Mouse (Mus musculus) left cerebral cortex, adult 2 months (tissue): ENCODE data around the gene Mapkapk3. TPM values are rescaled to one million over a fixed set of nuclear protein-coding genes. Genes with fewer than 3 reads are reported as not detected.

Source experiments
- DNase-seq, 2 experiments: peaks; one replicate each; pipeline ENCODE4 v3.0.0; 2021 to 2022; ENCODE audit warnings: low spot score in 2 of 2, mixed read lengths in 1 of 2; ENCODE audit errors: extremely low spot score in 1 of 2
- H3K27ac ChIP-seq: fragments of 200-600 bp; 2 replicates; pipeline ENCODE4 v1.8.1; 2022
- H3K4me3 ChIP-seq: fragments of 200-600 bp; 2 replicates; pipeline ENCODE4 v1.8.1; 2022
- CTCF ChIP-seq: fragments of 200-600 bp; IDR thresholded peaks from 2 replicates; pipeline ENCODE4 v1.8.1; 2022; ENCODE audit warnings: antibody characterized with exemption, mild to moderate bottlenecking, moderate library complexity
- intact Hi-C: fragments of 180-260 bp; cut with DNase I; formaldehyde crosslinking; loops from one replicate; pipeline ENCODE4 v1.15.1; 2025
- total RNA-seq, 2 experiments: library from RNA; stranded (reverse); gene quantifications; 2 replicates each; pipeline ENCODE4 v1.2.3; 2021

Mapkapk3 gene
- total RNA-seq, 2 experiments from 2014 or later, result 3.4 to 3.5 TPM

- TF ChIP-seq CTCF, result no peak
- H3K27ac ChIP-seq, result no peak overlapping the region
- DNase-seq, result no peak
- intact Hi-C loops, result no loop called here
- no peak overlapping the region for H3K4me3 ChIP-seq
Observed at GRCm38 (mm10) chr9:107305601-107306542, 16.2 kb upstream of the Mapkapk3 start.

- no peak for DNase-seq
- intact Hi-C loops, result no loop called here
- no peak overlapping the region for H3K27ac ChIP-seq
- no peak overlapping the region for H3K4me3 ChIP-seq
- no peak for TF ChIP-seq CTCF
Observed at GRCm38 (mm10) chr9:107305012-107305411, 15.3 kb upstream of the Mapkapk3 start.

GRCm38 (mm10) chr9:107304383-107304782, 14.7 kb upstream of the Mapkapk3 start:
- intact Hi-C loops, result no loop called here
- Histone ChIP-seq H3K4me3 (no peak overlapping the region), H3K27ac (no peak overlapping the region)
- no peak for TF ChIP-seq CTCF
- DNase-seq, result no peak

GRCm38 (mm10) chr9:107303900-107304299, 14.2 kb upstream of the Mapkapk3 start:
- intact Hi-C loops, result no loop called here
- no peak for DNase-seq
- no peak for TF ChIP-seq CTCF
- Histone ChIP-seq H3K27ac (no peak overlapping the region), H3K4me3 (no peak overlapping the region)

- intact Hi-C loops, result no loop called here
- no peak overlapping the region for H3K4me3 ChIP-seq
- no peak overlapping the region for H3K27ac ChIP-seq
- no peak for TF ChIP-seq CTCF
- no peak for DNase-seq
Observed at GRCm38 (mm10) chr9:107303121-107303820, 13.6 kb upstream of the Mapkapk3 start.

- Histone ChIP-seq H3K4me3 (no peak overlapping the region), H3K27ac (no peak overlapping the region)
- no peak for DNase-seq
- intact Hi-C loops, result no loop called here
- TF ChIP-seq CTCF, result no peak
Observed at GRCm38 (mm10) chr9:107302592-107302991, 12.9 kb upstream of the Mapkapk3 start.

- Histone ChIP-seq H3K27ac (no peak overlapping the region), H3K4me3 (no peak overlapping the region)
- no peak for DNase-seq
- no peak for TF ChIP-seq CTCF
- intact Hi-C loops, result no loop called here
Observed at GRCm38 (mm10) chr9:107301554-107302331, 12.1 kb upstream of the Mapkapk3 start.

- no peak for DNase-seq
- intact Hi-C loops, result no loop called here
- Histone ChIP-seq H3K27ac (no peak overlapping the region), H3K4me3 (no peak overlapping the region)
- no peak for TF ChIP-seq CTCF
Observed at GRCm38 (mm10) chr9:107300224-107300973, 10.7 kb upstream of the Mapkapk3 start.

- no peak overlapping the region for H3K27ac ChIP-seq
- TF ChIP-seq CTCF, result no peak
- intact Hi-C loops, result loop anchor here (10.0 kb wide), 1 partner anchor 615 kb away; the partner anchor contains the start of gene Tex264
Observed at GRCm38 (mm10) chr9:107299783-107300182, 10.1 kb upstream of the Mapkapk3 start.

GRCm38 (mm10) chr9:107298876-107299275, 9.2 kb upstream of the Mapkapk3 start:
- intact Hi-C loops, result loop anchor here (10.0 kb wide), 1 partner anchor 614 kb away; the partner anchor contains the start of gene Tex264
- no peak; the same call in 1 of the 2 replicates for TF ChIP-seq CTCF

More at GRCm38 (mm10) chr9:107299783-107300182, 10.1 kb upstream of the Mapkapk3 start:
- no peak overlapping the region for H3K4me3 ChIP-seq
- no peak for DNase-seq

More at GRCm38 (mm10) chr9:107298876-107299275, 9.2 kb upstream of the Mapkapk3 start:
- no peak overlapping the region for H3K4me3 ChIP-seq
- no peak for DNase-seq
- no peak overlapping the region for H3K27ac ChIP-seq
